Mouse (Mus musculus) lung, postnatal 0 days (tissue): ENCODE data around the gene Bahcc1. TPM values are rescaled to one million over a fixed set of nuclear protein-coding genes. Genes with fewer than 3 reads are reported as not detected.

ENCODE experiments used
- ATAC-seq: fragments of 200-750 bp; cut with Nextera tagmentation; 2 replicates; pipeline ENCODE4 v1.8.0; 2017; ENCODE audit warnings: moderate library complexity
- DNase-seq: peaks from one replicate; pipeline ENCODE4 v3.0.0-alpha.2; 2016; ENCODE audit warnings: low spot score
- H3K27ac ChIP-seq: fragments of 300-500 bp; sonication (generic); 2 replicates; pipeline ENCODE4 v1.5.1; 2014; ENCODE audit warnings: antibody characterized with exemption, mild to moderate bottlenecking, low read length, mixed read lengths
- H3K27me3 ChIP-seq: fragments of 300-500 bp; sonication (generic); replicated peaks from 2 replicates; pipeline ENCODE4 v1.6.1; 2014; ENCODE audit warnings: low read length, mixed read lengths; ENCODE audit not compliant: insufficient read depth
- H3K36me3 ChIP-seq: fragments of 300-500 bp; sonication (generic); 2 replicates; pipeline ENCODE4 v1.6.1; 2014; ENCODE audit warnings: low read length, mixed read lengths; ENCODE audit not compliant: insufficient read depth
- H3K4me1 ChIP-seq: fragments of 300-500 bp; sonication (generic); 2 replicates; pipeline ENCODE4 v1.6.1; 2014; ENCODE audit warnings: antibody characterized with exemption, low read depth, low read length, mixed read lengths; ENCODE audit not compliant: insufficient read depth
- H3K4me2 ChIP-seq: fragments of 300-500 bp; sonication (generic); replicated peaks from 2 replicates; pipeline ENCODE4 v1.6.1; 2014; ENCODE audit warnings: low read depth, mild to moderate bottlenecking, low read length, moderate library complexity, mixed read lengths
- H3K4me3 ChIP-seq: fragments of 300-500 bp; sonication (generic); 2 replicates; pipeline ENCODE4 v1.5.1; 2014; ENCODE audit warnings: low read depth, low read length
- H3K9ac ChIP-seq: fragments of 300-500 bp; sonication (generic); replicated peaks from 2 replicates; pipeline ENCODE4 v1.6.1; 2014; ENCODE audit warnings: low read depth, mild to moderate bottlenecking
- H3K9me3 ChIP-seq: fragments of 300-500 bp; sonication (generic); 2 replicates; pipeline ENCODE4 v1.6.1; 2016; ENCODE audit warnings: low read length, mixed read lengths
- CTCF ChIP-seq: IDR thresholded peaks from 2 replicates; pipeline ENCODE4 v1.5.1; 2016; ENCODE audit warnings: antibody characterized with exemption, mild to moderate bottlenecking
- EP300 ChIP-seq: IDR thresholded peaks from 2 replicates; pipeline ENCODE4 v1.6.1; 2016; ENCODE audit warnings: antibody characterized with exemption, mild to moderate bottlenecking, control low read depth
- WGBS: fragments of 180-500 bp; shearing (Covaris S2); extraction: QIAGEN DNeasy Blood & Tissue Kit; methylation state at CpG from one replicate; pipeline ENCODE4 v1.1.7; 2014; 5-methylcytosine and 5-hydroxymethylcytosine counted together
- polyA plus RNA-seq: library from polyadenylated mRNA; unstranded; fragments of >200 nt; fragmentation: Nextera tagmentation; extraction: Ambion mirVana; gene quantifications from 2 replicates; pipeline ENCODE4 v1.2.1, GENCODE M21; 2015

The Bahcc1 gene
- polyA plus RNA-seq, 1 experiment from 2014 or later, result 6.6 TPM

GRCm38 (mm10) chr11:120218176-120218856, 14.4 kb upstream of the Bahcc1 start:
- H3K4me2 ChIP-seq, result 0 out of 2 replicates have a peak overlapping the region, but pooled peaks have one; percentile 1
- H3K27ac ChIP-seq, result peak overlapping the region; percentile 82
- 77% methylated on average over 17 of the region's 17 CpGs for WGBS
- peaks cover 14% of the 10 kb centered on the region for H3K4me1 ChIP-seq
- H3K27me3 ChIP-seq, result no peaks in the 10 kb centered on the region
- no peaks in the 10 kb centered on the region for H3K9me3 ChIP-seq
- TF ChIP-seq EP300 (no peak), CTCF (no peak)
- DNase-seq (no peak), ATAC-seq (no peak)
- no peak overlapping the region for H3K9ac ChIP-seq
- no peak overlapping the region for H3K4me3 ChIP-seq
- no peaks in the 10 kb centered on the region for H3K36me3 ChIP-seq

- ATAC-seq, result peak; percentile 60
- TF ChIP-seq EP300, result peak; percentile 89
- TF ChIP-seq CTCF, result 0 out of 2 replicates have a peak, but pooled peaks have one; percentile 8
These were observed 13.8 kb upstream of the Bahcc1 start for GRCm38 (mm10) chr11:120218946-120219345.

GRCm38 (mm10) chr11:120219916-120220522, 12.7 kb upstream of the Bahcc1 start:
- ATAC-seq (no peak), DNase-seq (peak; percentile 32)
- WGBS, result 38% methylated on average over 9 of the region's 9 CpGs
- no peaks in the 10 kb centered on the region for H3K27me3 ChIP-seq
- H3K4me3 ChIP-seq, result no peak overlapping the region
- peaks cover 28% of the 10 kb centered on the region for H3K4me1 ChIP-seq
- H3K9me3 ChIP-seq, result no peaks in the 10 kb centered on the region
- no peaks in the 10 kb centered on the region for H3K36me3 ChIP-seq
- H3K4me2 ChIP-seq, result no peak overlapping the region
- H3K27ac ChIP-seq, result peak overlapping the region; percentile 68
- no peak overlapping the region for H3K9ac ChIP-seq
- TF ChIP-seq EP300, result no peak
- no peak for TF ChIP-seq CTCF

More at GRCm38 (mm10) chr11:120218946-120219345, 13.8 kb upstream of the Bahcc1 start:
- peak; percentile 80 for DNase-seq
- H3K9ac ChIP-seq, result no peak overlapping the region
- 52% methylated on average over 6 of the region's 6 CpGs for WGBS
- H3K36me3 ChIP-seq, result no peaks in the 10 kb centered on the region
- H3K27me3 ChIP-seq, result no peaks in the 10 kb centered on the region
- no peaks in the 10 kb centered on the region for H3K9me3 ChIP-seq
- H3K4me2 ChIP-seq, result no peak overlapping the region
- H3K27ac ChIP-seq, result peak overlapping the region; percentile 82
- peaks cover 18% of the 10 kb centered on the region for H3K4me1 ChIP-seq
- no peak overlapping the region for H3K4me3 ChIP-seq

GRCm38 (mm10) chr11:120220963-120221827, 11.6 kb upstream of the Bahcc1 start:
- no peak for TF ChIP-seq CTCF
- no peak for TF ChIP-seq EP300
- DNase-seq, result peak; percentile 35
- Histone ChIP-seq H3K9ac (no peak overlapping the region), H3K4me3 (no peak overlapping the region), H3K4me2 (peak overlapping the region; percentile 8; the same call in 1 of the 2 replicates), H3K9me3 (no peaks in the 10 kb centered on the region), H3K27ac (peak overlapping the region; percentile 68), H3K27me3 (no peaks in the 10 kb centered on the region), H3K36me3 (no peaks in the 10 kb centered on the region), H3K4me1 (peaks cover 31% of the 10 kb centered on the region)
- ATAC-seq, result no peak
- WGBS, result 31% methylated on average over 12 of the region's 12 CpGs

GRCm38 (mm10) chr11:120222425-120223104, 10.2 kb upstream of the Bahcc1 start:
- H3K27me3 ChIP-seq, result no peaks in the 10 kb centered on the region
- no peaks in the 10 kb centered on the region for H3K9me3 ChIP-seq
- no peak overlapping the region for H3K4me3 ChIP-seq
- H3K36me3 ChIP-seq, result no peaks in the 10 kb centered on the region
- 80% methylated on average over 6 of the region's 6 CpGs for WGBS
- no peak overlapping the region for H3K4me2 ChIP-seq
- H3K27ac ChIP-seq, result no peak overlapping the region
- DNase-seq (no peak), ATAC-seq (no peak)
- H3K9ac ChIP-seq, result no peak overlapping the region
- TF ChIP-seq EP300 (no peak), CTCF (no peak)
- peaks cover 38% of the 10 kb centered on the region for H3K4me1 ChIP-seq
